Mouse (Mus musculus) kidney, embryonic 15.5 days (tissue): ENCODE data around the gene Bclaf3. TPM values are rescaled to one million over a fixed set of nuclear protein-coding genes. Genes with fewer than 3 reads are reported as not detected.
"Not testable (repeated sequence)": the region's sequence is repeated elsewhere in the genome, so short reads cannot be mapped to it uniquely, and the experiment has no call there.

Experiments used
- ATAC-seq: fragments of 200-750 bp; cut with Nextera tagmentation; replicated peaks from 2 replicates; pipeline ENCODE4 v1.8.0; 2017; ENCODE audit warnings: moderate TSS enrichment; ENCODE audit not compliant: low FRiP score
- H3K27ac ChIP-seq: fragments of 300-500 bp; sonication (generic); 2 replicates; pipeline ENCODE4 v1.5.1; 2015; ENCODE audit warnings: mild to moderate bottlenecking, inconsistent platforms
- H3K27me3 ChIP-seq: fragments of 300-500 bp; sonication (generic); 2 replicates; pipeline ENCODE4 v1.6.1; 2015; ENCODE audit warnings: inconsistent platforms
- H3K36me3 ChIP-seq: fragments of 300-500 bp; sonication (generic); 2 replicates; pipeline ENCODE4 v1.6.1; 2015; ENCODE audit warnings: inconsistent platforms
- H3K4me1 ChIP-seq: fragments of 300-500 bp; sonication (generic); 2 replicates; pipeline ENCODE4 v1.6.1; 2015; ENCODE audit warnings: inconsistent platforms
- H3K4me2 ChIP-seq: fragments of 300-500 bp; sonication (generic); 2 replicates; pipeline ENCODE4 v1.6.1; 2015; ENCODE audit warnings: moderate library complexity, mild to moderate bottlenecking, inconsistent platforms
- H3K4me3 ChIP-seq: fragments of 300-500 bp; sonication (generic); replicated peaks from 2 replicates; pipeline ENCODE4 v1.5.1; 2015; ENCODE audit warnings: mild to moderate bottlenecking, inconsistent platforms
- H3K9ac ChIP-seq: fragments of 300-500 bp; sonication (generic); 2 replicates; pipeline ENCODE4 v1.6.1; 2015; ENCODE audit warnings: mild to moderate bottlenecking, inconsistent platforms
- H3K9me3 ChIP-seq: fragments of 300-500 bp; sonication (generic); replicated peaks from 2 replicates; pipeline ENCODE4 v1.6.1; 2016; ENCODE audit warnings: inconsistent platforms
- WGBS: fragments of 180-500 bp; shearing (Covaris S2); methylation state at CpG from one replicate; pipeline ENCODE4 v1.1.7; 2015; ENCODE audit warnings: mixed read lengths; 5-methylcytosine and 5-hydroxymethylcytosine counted together
- polyA plus RNA-seq: library from polyadenylated mRNA; unstranded; fragments of >200 nt; fragmentation: Nextera tagmentation; extraction: Ambion mirVana; gene quantifications from 2 replicates; pipeline ENCODE4 v1.2.1, GENCODE M21; 2015

Gene Bclaf3
- 21.2 and 24.6 TPM in 2 replicates for polyA plus RNA-seq

GRCm38 (mm10) chrX:159526388-159526787, at the start of gene Bclaf3:
Gene Bclaf3 (plus strand): TSS chrX:159526688.
- H3K4me3 ChIP-seq, result no peak within 1 kb of the TSS
- H3K9ac ChIP-seq, result no peak within 1 kb of the TSS
- ATAC-seq, result no peak
- H3K4me2 ChIP-seq, result no peak within 1 kb of the TSS
- no peaks in the 10 kb centered on the region for H3K36me3 ChIP-seq
- no peak within 1 kb of the TSS for H3K27ac ChIP-seq
- WGBS, result 73% methylated on average over 6 of the region's 6 CpGs
- H3K4me1 ChIP-seq, result no peaks in the 10 kb centered on the region
- peaks cover 13% of the 10 kb centered on the region for H3K27me3 ChIP-seq
- H3K9me3 ChIP-seq, result no peaks in the 10 kb centered on the region

GRCm38 (mm10) chrX:159478243-159478940, 48.1 kb upstream of the Bclaf3 start:
- H3K27ac ChIP-seq, H3K9me3 ChIP-seq, H3K4me3 ChIP-seq, H3K4me1 ChIP-seq, H3K36me3 ChIP-seq, H3K9ac ChIP-seq, ATAC-seq, H3K4me2 ChIP-seq: not testable (repeated sequence)
- H3K27me3 ChIP-seq, result peaks cover 11% of the 10 kb centered on the region; the same call in 1 of the 2 replicates
- WGBS, result 81% methylated on average over 4 of the region's 4 CpGs

GRCm38 (mm10) chrX:159484247-159484646, 42.2 kb upstream of the Bclaf3 start:
- H3K9me3 ChIP-seq, result no peaks in the 10 kb centered on the region
- no peaks in the 10 kb centered on the region for H3K4me1 ChIP-seq
- no peak for ATAC-seq
- H3K4me3 ChIP-seq, result no peak overlapping the region
- no peak overlapping the region for H3K27ac ChIP-seq
- no peak overlapping the region for H3K4me2 ChIP-seq
- WGBS, result 85% methylated on average over 1 of the region's 1 CpGs
- H3K36me3 ChIP-seq, result no peaks in the 10 kb centered on the region
- no peak overlapping the region for H3K9ac ChIP-seq
- H3K27me3 ChIP-seq, result peaks cover 9% of the 10 kb centered on the region; the same call in 1 of the 2 replicates

DNA sequence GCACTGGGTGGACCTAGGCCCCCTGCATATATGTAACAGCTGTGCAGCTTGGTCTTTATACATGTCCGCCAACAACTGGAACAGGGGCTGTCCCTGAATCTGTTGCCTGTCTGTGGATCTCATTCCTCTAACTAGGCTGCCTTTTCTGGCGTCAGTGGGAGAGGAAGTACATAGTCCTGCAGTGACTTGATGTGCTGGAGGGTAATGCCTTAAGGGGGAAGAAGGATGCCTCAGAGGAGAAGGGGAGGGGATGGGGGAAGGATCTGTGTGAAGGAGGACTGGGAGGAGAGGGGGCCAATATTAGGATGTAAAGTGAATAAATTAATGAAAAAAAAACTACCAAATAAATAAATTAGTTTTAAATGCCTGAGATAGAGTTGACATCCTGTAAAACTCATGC, 23.3 kb upstream of the Bclaf3 start:
- Histone ChIP-seq H3K36me3 (no peaks in the 10 kb centered on the region), H3K27me3 (peaks cover under 1% of the 10 kb centered on the region; the same call in 1 of the 2 replicates), H3K9ac (no peak overlapping the region), H3K4me1 (no peaks in the 10 kb centered on the region), H3K9me3 (no peaks in the 10 kb centered on the region), H3K4me2 (no peak overlapping the region), H3K4me3 (no peak overlapping the region), H3K27ac (no peak overlapping the region)
- no peak for ATAC-seq
- WGBS, result 49% methylated on average over 2 of the region's 2 CpGs

GRCm38 (mm10) chrX:159508331-159509036, 18.0 kb upstream of the Bclaf3 start:
- no peak overlapping the region for H3K4me2 ChIP-seq
- no peak overlapping the region for H3K9ac ChIP-seq
- no peaks in the 10 kb centered on the region for H3K27me3 ChIP-seq
- H3K4me3 ChIP-seq, result no peak overlapping the region
- no peaks in the 10 kb centered on the region for H3K4me1 ChIP-seq
- no peaks in the 10 kb centered on the region for H3K36me3 ChIP-seq
- H3K27ac ChIP-seq, result no peak overlapping the region
- no peaks in the 10 kb centered on the region for H3K9me3 ChIP-seq
- no peak for ATAC-seq
- WGBS, result 59% methylated on average over 19 of the region's 19 CpGs

DNA sequence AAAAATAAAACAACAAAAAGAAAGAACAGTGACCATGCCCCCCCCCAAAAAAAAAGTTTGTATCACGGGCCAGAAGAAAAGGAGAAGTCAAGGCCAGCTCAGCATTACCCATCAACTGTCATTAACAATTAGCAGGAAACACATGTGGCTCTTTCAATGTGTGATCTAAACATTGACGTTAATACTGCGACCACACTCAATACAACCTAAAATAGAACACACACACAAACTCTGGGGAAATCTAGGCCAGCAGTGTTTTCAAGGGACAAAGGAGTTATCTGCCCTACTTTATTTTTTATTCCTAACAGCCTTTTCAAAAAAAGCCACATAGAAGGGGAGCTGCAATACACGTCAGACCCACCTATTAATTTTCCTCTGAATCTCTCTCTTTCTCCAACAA, 17.4 kb upstream of the Bclaf3 start:
- no peaks in the 10 kb centered on the region for H3K36me3 ChIP-seq
- H3K9ac ChIP-seq, result no peak overlapping the region
- no peaks in the 10 kb centered on the region for H3K27me3 ChIP-seq
- no peak for ATAC-seq
- no peak overlapping the region for H3K27ac ChIP-seq
- no peak overlapping the region for H3K4me2 ChIP-seq
- H3K4me3 ChIP-seq, result no peak overlapping the region
- no peaks in the 10 kb centered on the region for H3K9me3 ChIP-seq
- 68% methylated on average over 4 of the region's 4 CpGs for WGBS
- no peaks in the 10 kb centered on the region for H3K4me1 ChIP-seq

- 80% methylated on average over 19 of the region's 19 CpGs for WGBS
- H3K27me3 ChIP-seq, result no peaks in the 10 kb centered on the region
- H3K4me1 ChIP-seq, result no peaks in the 10 kb centered on the region
- H3K4me2 ChIP-seq, result no peak overlapping the region
- ATAC-seq, result no peak
- no peak overlapping the region for H3K4me3 ChIP-seq
- no peaks in the 10 kb centered on the region for H3K36me3 ChIP-seq
- no peak overlapping the region for H3K27ac ChIP-seq
- H3K9me3 ChIP-seq, result no peaks in the 10 kb centered on the region
- H3K9ac ChIP-seq, result no peak overlapping the region
Measured at GRCm38 (mm10) chrX:159509847-159510715, 16.4 kb upstream of the Bclaf3 start.

GRCm38 (mm10) chrX:159510716-159511051, 15.8 kb upstream of the Bclaf3 start:
- Histone ChIP-seq H3K4me1 (no peaks in the 10 kb centered on the region), H3K4me3 (no peak overlapping the region), H3K9ac (no peak overlapping the region), H3K36me3 (no peaks in the 10 kb centered on the region), H3K9me3 (no peaks in the 10 kb centered on the region), H3K27me3 (no peaks in the 10 kb centered on the region), H3K27ac (no peak overlapping the region), H3K4me2 (no peak overlapping the region)
- no peak for ATAC-seq
- 77% methylated on average over 9 of the region's 9 CpGs for WGBS

GRCm38 (mm10) chrX:159515599-159515998, 10.9 kb upstream of the Bclaf3 start:
- no peak for ATAC-seq
- Histone ChIP-seq H3K4me3 (no peak overlapping the region), H3K27ac (no peak overlapping the region), H3K9me3 (no peaks in the 10 kb centered on the region), H3K4me1 (no peaks in the 10 kb centered on the region), H3K9ac (no peak overlapping the region), H3K36me3 (no peaks in the 10 kb centered on the region), H3K4me2 (no peak overlapping the region), H3K27me3 (peaks cover 6% of the 10 kb centered on the region; the same call in 1 of the 2 replicates)
- 86% methylated on average over 6 of the region's 6 CpGs for WGBS

DNA sequence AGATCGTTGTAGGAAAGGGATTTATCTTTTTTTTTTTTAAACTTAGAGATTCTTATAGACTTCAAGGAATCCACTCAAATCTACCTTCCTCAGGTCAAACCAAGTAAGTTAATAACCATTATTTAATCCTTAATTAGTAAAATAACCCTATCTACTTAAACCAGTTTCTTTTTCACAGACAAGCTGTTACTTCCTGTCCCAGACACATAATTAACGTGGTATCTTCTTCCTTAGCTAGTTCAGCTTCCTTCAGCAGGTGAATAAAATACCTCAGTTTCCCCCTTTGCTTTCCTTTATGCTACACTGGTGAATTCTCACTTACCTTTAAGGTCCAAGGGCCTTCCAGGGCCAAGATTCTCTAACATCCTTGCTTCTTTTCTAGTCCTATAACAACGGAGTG, 4.7 kb upstream of the Bclaf3 start:
- no peaks in the 10 kb centered on the region for H3K4me1 ChIP-seq
- no peak overlapping the region for H3K9ac ChIP-seq
- H3K27ac ChIP-seq, result no peak overlapping the region
- ATAC-seq, result no peak
- 72% methylated on average over 3 of the region's 3 CpGs for WGBS
- no peaks in the 10 kb centered on the region for H3K36me3 ChIP-seq
- peaks cover 16% of the 10 kb centered on the region; the same call in 1 of the 2 replicates for H3K27me3 ChIP-seq
- no peak overlapping the region for H3K4me3 ChIP-seq
- H3K9me3 ChIP-seq, result no peaks in the 10 kb centered on the region
- H3K4me2 ChIP-seq, result no peak overlapping the region

DNA sequence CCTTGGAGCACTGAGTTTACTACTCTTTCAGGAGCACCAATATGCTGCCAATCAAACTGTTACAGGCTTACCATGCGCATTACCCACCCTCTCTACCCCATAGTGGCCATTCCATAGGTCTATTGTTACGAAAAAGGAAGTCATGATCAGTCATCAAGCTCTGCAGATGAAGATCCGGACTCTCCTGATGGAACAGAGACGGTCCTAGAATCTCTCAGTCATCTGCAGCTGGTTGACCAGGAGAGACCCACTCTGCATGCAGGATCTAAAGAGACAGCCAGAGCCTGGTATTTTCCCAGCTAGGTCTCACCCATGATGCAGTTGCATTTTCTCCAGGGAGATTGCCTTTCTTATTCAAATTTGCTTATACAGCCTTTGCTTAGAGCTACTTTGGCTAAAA, 3.8 kb upstream of the Bclaf3 start:
- Histone ChIP-seq H3K9ac (no peak overlapping the region), H3K27ac (no peak overlapping the region), H3K36me3 (no peaks in the 10 kb centered on the region), H3K9me3 (no peaks in the 10 kb centered on the region), H3K4me3 (no peak overlapping the region), H3K27me3 (peaks cover 19% of the 10 kb centered on the region), H3K4me1 (no peaks in the 10 kb centered on the region), H3K4me2 (no peak overlapping the region)
- WGBS, result 68% methylated on average over 4 of the region's 4 CpGs
- ATAC-seq, result no peak

- Histone ChIP-seq H3K4me2 (peak overlapping the region; percentile 58), H3K27me3 (peaks cover 3% of the 10 kb centered on the region), H3K9me3 (no peaks in the 10 kb centered on the region), H3K4me3 (peak overlapping the region; percentile 64), H3K4me1 (0 out of 2 replicates have a peak, but pooled peaks cover 3% of the 10 kb centered on the region), H3K27ac (peak overlapping the region; percentile 90), H3K9ac (peak overlapping the region; percentile 51), H3K36me3 (no peaks in the 10 kb centered on the region)
- peak; percentile 98 for ATAC-seq
- 10% methylated on average over 35 of the region's 38 CpGs for WGBS
Measured at GRCm38 (mm10) chrX:159532427-159532810, 5.9 kb downstream of the Bclaf3 start.
